29 mouse cellular contexts compared by ENCODE assay signal in genomic region chr12:25060901-25061300, GRCm38 (mm10). TPM values are rescaled to one million over a fixed set of nuclear protein-coding genes. Genes with fewer than 3 reads are reported as not detected.
DNase-seq lines count a peak whose midpoint lies in the region; ATAC-seq lines count a peak whose summit lies in the region.
"Had no signal": no experiment of that assay in that cellular context is flagged by ENCODE, and none has a peak within 500 bp of the region (broad histone marks: within the 10 kb centered on the region; RNA-seq: fewer than 3 reads in every experiment).

No protein-coding gene starts in this region.

- no peaks in the 10 kb centered on the region for H3K9me3 ChIP-seq in forebrain, embryonic 12.5 days
- H3K9me3 ChIP-seq in forebrain, embryonic 10.5 days: no peaks in the 10 kb centered on the region
- no peaks in the 10 kb centered on the region for H3K9me3 ChIP-seq in midbrain, embryonic 15.5 days
- H3K9me3 ChIP-seq in midbrain, embryonic 10.5 days (replicated peaks): no peaks in the 10 kb centered on the region
- H3K9me3 ChIP-seq: heart, embryonic 10.5 days; heart, embryonic 15.5 days; limb, embryonic 12.5 days; liver, embryonic 12.5 days; midbrain, embryonic 12.5 days had no signal

- no peak overlapping the region for H3K9ac ChIP-seq in forebrain, embryonic 12.5 days
- H3K9ac ChIP-seq in midbrain, embryonic 15.5 days: no peak overlapping the region
- H3K9ac ChIP-seq: heart, embryonic 15.5 days; limb, embryonic 12.5 days; liver, embryonic 12.5 days; liver, postnatal 0 days; midbrain, embryonic 12.5 days had no signal

- peak; percentile 44; the same call in 1 of the 2 replicates for ATAC-seq in forebrain, embryonic 12.5 days (ENCODE audit: low FRiP score)
- ATAC-seq in midbrain, embryonic 15.5 days (replicated peaks): 0 out of 2 replicates have a peak, but pooled peaks have one; percentile 19
- ATAC-seq: activated CD4-positive, CD25-positive, alpha-beta regulatory T cell, adult 4 months; CD4-positive, CD25-positive, alpha-beta regulatory T cell, adult 4 months; intestine, embryonic 16.5 days; liver, embryonic 12.5 days; liver, postnatal 0 days had no signal

- no peak overlapping the region for H3K4me2 ChIP-seq in forebrain, embryonic 12.5 days
- H3K4me2 ChIP-seq in midbrain, embryonic 15.5 days: no peak overlapping the region
- H3K4me2 ChIP-seq: heart, embryonic 15.5 days; limb, embryonic 12.5 days; liver, embryonic 12.5 days; midbrain, embryonic 12.5 days had no signal

- intact Hi-C loops in left cerebral cortex, postnatal 36 days (cut with DNase I): no loop called here

- 56% methylated on average over 7 of the region's 7 CpGs for WGBS in forebrain, embryonic 12.5 days
- WGBS in forebrain, embryonic 10.5 days: 71% methylated on average over 7 of the region's 7 CpGs
- 66% methylated on average over 7 of the region's 7 CpGs for WGBS in midbrain, embryonic 15.5 days
- 84% methylated on average over 7 of the region's 7 CpGs for WGBS in midbrain, embryonic 10.5 days

- H3K4me3 ChIP-seq in forebrain, embryonic 12.5 days (replicated peaks): no peak overlapping the region
- H3K4me3 ChIP-seq in forebrain, embryonic 10.5 days: no peak overlapping the region
- no peak overlapping the region for H3K4me3 ChIP-seq in midbrain, embryonic 15.5 days
- H3K4me3 ChIP-seq in midbrain, embryonic 10.5 days: no peak overlapping the region
- H3K4me3 ChIP-seq: erythroblast, embryonic 14.5 days; gastrocnemius, adult 2 months; heart, embryonic 10.5 days; heart, embryonic 15.5 days; limb, embryonic 12.5 days; liver, embryonic 12.5 days; midbrain, embryonic 12.5 days had no signal

- H3K36me3 ChIP-seq in forebrain, embryonic 12.5 days (replicated peaks): peaks cover 20% of the 10 kb centered on the region
- H3K36me3 ChIP-seq in forebrain, embryonic 10.5 days (replicated peaks): peaks cover 15% of the 10 kb centered on the region
- H3K36me3 ChIP-seq in midbrain, embryonic 15.5 days (replicated peaks): peaks cover 24% of the 10 kb centered on the region; the same call in 1 of the 2 replicates
- H3K36me3 ChIP-seq in midbrain, embryonic 10.5 days: peaks cover 24% of the 10 kb centered on the region

- no peaks in the 10 kb centered on the region for H3K4me1 ChIP-seq in forebrain, embryonic 12.5 days
- no peaks in the 10 kb centered on the region for H3K4me1 ChIP-seq in forebrain, embryonic 10.5 days
- H3K4me1 ChIP-seq in midbrain, embryonic 15.5 days: no peaks in the 10 kb centered on the region
- no peaks in the 10 kb centered on the region for H3K4me1 ChIP-seq in midbrain, embryonic 10.5 days
- H3K4me1 ChIP-seq: heart, embryonic 10.5 days; heart, embryonic 15.5 days; limb, embryonic 12.5 days; liver, embryonic 12.5 days; midbrain, embryonic 12.5 days had no signal

- DNase-seq in forebrain, embryonic 10.5 days (ENCODE audit: extremely low spot score, low spot score): no peak
- no peak for DNase-seq in midbrain, embryonic 10.5 days (ENCODE audit: low spot score)
- peak; percentile 95 for DNase-seq in fat pad, adult 2 months (ENCODE audit: extremely low read depth, low read depth, low spot score)
- peak; percentile 92 for DNase-seq in gonadal fat pad, adult 2 months (ENCODE audit: low read depth)
- no peak for DNase-seq in c-Kit-positive CD71-positive TER-119-positive erythroid progenitor cells, embryonic 14.5 days (ENCODE audit: low spot score)
- DNase-seq in left cerebral cortex, postnatal 36 days (ENCODE audit: low spot score in 2 of 2): no peak
- DNase-seq: adrenal gland, adult 2 months; adrenal gland, postnatal 36 days; cerebellum, adult 9-10 months; gastrocnemius, adult 2 months; kidney, adult 8-10 months; kidney, postnatal 14 days; layer of hippocampus, adult 9-11 months; liver, postnatal 0 days; lung, postnatal 36 days; right cerebral cortex, adult 18-20 months; thymus, postnatal 4 days had no signal

- no peak overlapping the region for H3K27ac ChIP-seq in forebrain, embryonic 12.5 days
- no peak overlapping the region for H3K27ac ChIP-seq in forebrain, embryonic 10.5 days
- no peak overlapping the region for H3K27ac ChIP-seq in midbrain, embryonic 15.5 days
- no peak overlapping the region for H3K27ac ChIP-seq in midbrain, embryonic 10.5 days (replicated peaks)
- H3K27ac ChIP-seq: gastrocnemius, adult 2 months; heart, embryonic 10.5 days; heart, embryonic 15.5 days; limb, embryonic 12.5 days; liver, embryonic 12.5 days; midbrain, embryonic 12.5 days; stomach, postnatal 0 days had no signal

- no peaks in the 10 kb centered on the region for H3K27me3 ChIP-seq in forebrain, embryonic 12.5 days
- no peaks in the 10 kb centered on the region for H3K27me3 ChIP-seq in forebrain, embryonic 10.5 days (ENCODE audit: poor library complexity, severe bottlenecking)
- no peaks in the 10 kb centered on the region for H3K27me3 ChIP-seq in midbrain, embryonic 15.5 days (replicated peaks)
- no peaks in the 10 kb centered on the region for H3K27me3 ChIP-seq in midbrain, embryonic 10.5 days (ENCODE audit: low read depth, poor library complexity, severe bottlenecking)
- H3K27me3 ChIP-seq: heart, embryonic 15.5 days; limb, embryonic 12.5 days; liver, embryonic 12.5 days; midbrain, embryonic 12.5 days had no signal

RNA-seq across cellular contexts. Expression of gene Id2, which starts 36.0 kb away (rescaled TPM):
- polyA plus RNA-seq in forebrain, embryonic 12.5 days (2016; fragmentation: Nextera tagmentation; extraction: Ambion mirVana): 163 TPM in 2 replicates
- polyA plus RNA-seq in forebrain, embryonic 10.5 days (2016; fragmentation: Nextera tagmentation; extraction: Ambion mirVana): 180 and 197 TPM in 2 replicates
- polyA plus RNA-seq in midbrain, embryonic 15.5 days (2015; fragmentation: Nextera tagmentation; extraction: Ambion mirVana): 138 TPM in 2 replicates
- 303 and 332 TPM in 2 replicates for polyA plus RNA-seq in midbrain, embryonic 10.5 days (2016; fragmentation: Nextera tagmentation; extraction: Ambion mirVana)
- 61.7 and 69.6 TPM in 2 replicates for polyA plus RNA-seq in gonadal fat pad, adult 2 months (2012; rRNA removed)
- 100 to 1,000 TPM; 155 to 170 TPM for total RNA-seq in left cerebral cortex, postnatal 36 days (2021)
- polyA plus RNA-seq: erythroblast, embryonic 14.5 days had no signal

Comparison
In these comparisons a context has a peak if more than half of its experiments do, and no peak if none do; other contexts are left out.
1. DNase-seq: peak in fat pad, adult 2 months (single experiment) and gonadal fat pad, adult 2 months (single experiment); none in forebrain, embryonic 10.5 days (single experiment), midbrain, embryonic 10.5 days (single experiment), c-Kit-positive CD71-positive TER-119-positive erythroid progenitor cells, embryonic 14.5 days (single experiment) and left cerebral cortex, postnatal 36 days (0 of 2).